In genomic region chr12:36164126-36164791, GRCm38 (mm10) we compare ENCODE assay signal across 24 mouse cellular contexts. TPM values are rescaled to one million over a fixed set of nuclear protein-coding genes. Genes with fewer than 3 reads are reported as not detected.
DNase-seq lines count a peak whose midpoint lies in the region; ATAC-seq and TF ChIP-seq lines count a peak whose summit lies in the region.
"Had no signal": no experiment of that assay in that cellular context is flagged by ENCODE, and none has a peak within 500 bp of the region (broad histone marks: within the 10 kb centered on the region; RNA-seq: fewer than 3 reads in every experiment).

No protein-coding gene starts in this region.

- TF ChIP-seq CTCF in liver, embryonic 14.5 days (IDR thresholded peaks at IDR 0.05; ENCODE audit: low read depth) = no peak
- no peak for TF ChIP-seq CTCF in small intestine, adult 2 months (IDR thresholded peaks at IDR 0.05; ENCODE audit: extremely low read depth, insufficient read length, insufficient replicate concordance, low read depth, low read length)

- no peak overlapping the region for H3K4me2 ChIP-seq in liver, embryonic 14.5 days (ENCODE audit: low read depth)
- H3K4me2 ChIP-seq: forebrain, embryonic 13.5 days; heart, embryonic 15.5 days; hindbrain, embryonic 12.5 days had no signal

- no peak for TF ChIP-seq EP300 in liver, embryonic 14.5 days (IDR thresholded peaks at IDR 0.05; ENCODE audit: low read depth)

- H3K4me3 ChIP-seq in megakaryocyte, embryonic 14.5 days (replicated peaks) = peak overlapping the region; percentile 42
- no peak overlapping the region for H3K4me3 ChIP-seq in liver, embryonic 14.5 days (ENCODE audit: insufficient read depth in 1 of 2, low read depth in 2 of 2, low read length in 2 of 2)
- no peak overlapping the region for H3K4me3 ChIP-seq in small intestine, adult 2 months (ENCODE audit: low read depth, low read length)
- H3K4me3 ChIP-seq in hindbrain, embryonic 10.5 days = no peak overlapping the region
- H3K4me3 ChIP-seq: embryonic facial prominence, embryonic 10.5 days; forebrain, embryonic 13.5 days; heart, embryonic 10.5 days; heart, embryonic 15.5 days; hindbrain, embryonic 12.5 days had no signal

- TF ChIP-seq POLR2A in small intestine, adult 2 months (IDR thresholded peaks at IDR 0.05; ENCODE audit: low read depth, low read length) = no peak

- H3K27ac ChIP-seq in liver, embryonic 14.5 days = no peak overlapping the region
- H3K27ac ChIP-seq in small intestine, adult 2 months (ENCODE audit: insufficient read depth, low read depth, low read length) = peak overlapping the region; percentile 47; the same call in 1 of the 2 replicates
- H3K27ac ChIP-seq in hindbrain, embryonic 10.5 days = no peak overlapping the region
- H3K27ac ChIP-seq: embryonic facial prominence, embryonic 10.5 days; forebrain, embryonic 13.5 days; heart, embryonic 10.5 days; heart, embryonic 15.5 days; hindbrain, embryonic 12.5 days had no signal

- H3K4me1 ChIP-seq in megakaryocyte, embryonic 14.5 days = peaks cover 36% of the 10 kb centered on the region
- H3K4me1 ChIP-seq in liver, embryonic 14.5 days (replicated peaks; ENCODE audit: control insufficient read depth in 2 of 2, insufficient read depth in 2 of 2, low read length in 1 of 2) = peaks cover 3 to 16% of the 10 kb centered on the region in 2 experiments; a peak in 3 of 4 replicates
- H3K4me1 ChIP-seq in small intestine, adult 2 months (ENCODE audit: control insufficient read depth, insufficient read depth, insufficient read length, low read length) = peaks cover 20% of the 10 kb centered on the region; the same call in 1 of the 2 replicates
- peaks cover 7% of the 10 kb centered on the region for H3K4me1 ChIP-seq in hindbrain, embryonic 10.5 days (replicated peaks)
- H3K4me1 ChIP-seq: hindbrain, embryonic 12.5 days had no signal

- no peaks in the 10 kb centered on the region for H3K27me3 ChIP-seq in megakaryocyte, embryonic 14.5 days (replicated peaks)
- H3K27me3 ChIP-seq in liver, embryonic 14.5 days (ENCODE audit: control insufficient read depth, insufficient read depth, low read length) = no peaks in the 10 kb centered on the region
- no peaks in the 10 kb centered on the region for H3K27me3 ChIP-seq in small intestine, adult 2 months (ENCODE audit: control insufficient read depth, insufficient read depth, low read length)
- no peaks in the 10 kb centered on the region for H3K27me3 ChIP-seq in hindbrain, embryonic 10.5 days (ENCODE audit: insufficient read depth, poor library complexity, severe bottlenecking)
- H3K27me3 ChIP-seq: forebrain, embryonic 13.5 days; heart, embryonic 15.5 days; hindbrain, embryonic 12.5 days; Patski had no signal

- H3K36me3 ChIP-seq in megakaryocyte, embryonic 14.5 days (replicated peaks; ENCODE audit: low read length) = peaks cover 63% of the 10 kb centered on the region
- H3K36me3 ChIP-seq in liver, embryonic 14.5 days (replicated peaks; ENCODE audit: control insufficient read depth, insufficient read depth, low read depth) = no peaks in the 10 kb centered on the region
- peaks cover 6% of the 10 kb centered on the region; the same call in 1 of the 2 replicates for H3K36me3 ChIP-seq in small intestine, adult 2 months (ENCODE audit: control insufficient read depth, insufficient read depth, low read length)
- H3K36me3 ChIP-seq in hindbrain, embryonic 10.5 days = peaks cover 10% of the 10 kb centered on the region
- H3K36me3 ChIP-seq: heart, embryonic 15.5 days; hindbrain, embryonic 12.5 days had no signal

- WGBS in liver, embryonic 14.5 days (ENCODE audit: insufficient replicate concordance) = 17% methylated on average over 7 of the region's 7 CpGs
- WGBS in small intestine, adult 2 months = 25% methylated on average over 7 of the region's 7 CpGs
- WGBS in hindbrain, embryonic 10.5 days = 81% methylated on average over 7 of the region's 7 CpGs

- no peaks in the 10 kb centered on the region for H3K9me3 ChIP-seq in megakaryocyte, embryonic 14.5 days
- H3K9me3 ChIP-seq in liver, embryonic 14.5 days (ENCODE audit: control insufficient read depth, low read length) = no peaks in the 10 kb centered on the region
- H3K9me3 ChIP-seq in hindbrain, embryonic 10.5 days = no peaks in the 10 kb centered on the region
- H3K9me3 ChIP-seq: embryonic facial prominence, embryonic 10.5 days; forebrain, embryonic 13.5 days; heart, embryonic 10.5 days; heart, embryonic 15.5 days; hindbrain, embryonic 12.5 days had no signal

- no peak for DNase-seq in liver, embryonic 14.5 days (ENCODE audit: low read depth in 3 of 3, low spot score in 3 of 3)
- DNase-seq in right cerebral cortex, adult 2 months (ENCODE audit: low spot score in 2 of 2) = no peak
- no peak for DNase-seq in hindbrain, embryonic 10.5 days (ENCODE audit: low spot score)
- DNase-seq in frontal cortex, postnatal 14 days (ENCODE audit: low spot score in 2 of 2) = no peak
- DNase-seq: adrenal gland, postnatal 14 days; cerebellum, adult 18-20 months; cerebellum, adult 9-11 months; cerebellum, postnatal 36 days; forebrain, postnatal 0 days; gastrocnemius, postnatal 36 days; heart, adult 18-20 months; heart, postnatal 14 days had no signal

- ATAC-seq in megakaryocyte, adult 5-6 weeks (ENCODE audit: poor library complexity, severe bottlenecking) = no peak
- 0 out of 2 replicates have a peak, but pooled peaks have one; percentile 15 for ATAC-seq in common myeloid progenitor, adult 5-6 weeks (replicated peaks; ENCODE audit: low read depth, poor library complexity, severe bottlenecking)
- ATAC-seq in liver, embryonic 14.5 days (ENCODE audit: insufficient read depth) = peak; percentile 65; the same call in 1 of the 2 replicates
- ATAC-seq: activated CD4-positive, CD25-positive, alpha-beta regulatory T cell, adult 4 months; forebrain, embryonic 13.5 days; forebrain, postnatal 0 days; hindbrain, embryonic 16.5 days; Patski had no signal

- no peak overlapping the region for H3K9ac ChIP-seq in liver, embryonic 14.5 days (replicated peaks)
- H3K9ac ChIP-seq: forebrain, embryonic 13.5 days; forebrain, postnatal 0 days; heart, embryonic 15.5 days; hindbrain, embryonic 12.5 days had no signal

RNA-seq across cellular contexts. Expression of gene Bzw2, which starts 6.4 kb away (rescaled TPM):
- 1.5 and 10.3 TPM in 2 replicates for polyA plus RNA-seq in megakaryocyte, embryonic 14.5 days (2012; ENCODE audit: insufficient read depth, low replicate concordance)
- 26.5 and 30.0 TPM in 2 replicates for total RNA-seq in megakaryocyte, adult 5-6 weeks (2015)
- total RNA-seq in megakaryocyte, adult 5-6 weeks (2017) = 20.0 and 24.5 TPM in 2 replicates
- 132 and 152 TPM in 2 replicates for total RNA-seq in common myeloid progenitor, adult 5-6 weeks (2017)
- polyA plus RNA-seq in liver, embryonic 14.5 days (2012; rRNA removed) = 17.6 and 27.2 TPM in 2 replicates
- polyA plus RNA-seq in liver, embryonic 14.5 days (2014; fragmentation: Nextera tagmentation; extraction: Ambion mirVana) = 50.3 and 53.8 TPM in 2 replicates
- polyA plus RNA-seq in small intestine, adult 2 months (2012; rRNA removed) = 2.5 and 4.8 TPM in 2 replicates
- polyA plus RNA-seq in hindbrain, embryonic 10.5 days (2016; fragmentation: Nextera tagmentation; extraction: Ambion mirVana) = 258 and 260 TPM in 2 replicates

RNA-seq across cellular contexts. Expression of gene Ankmy2, which starts 7.3 kb away (rescaled TPM):
- polyA plus RNA-seq in megakaryocyte, embryonic 14.5 days (2012; ENCODE audit: insufficient read depth, low replicate concordance) = 3.7 TPM in 1 of 2 replicates, not detected in the other
- 13.8 and 15.5 TPM in 2 replicates for total RNA-seq in megakaryocyte, adult 5-6 weeks (2015)
- 17.2 and 21.6 TPM in 2 replicates for total RNA-seq in megakaryocyte, adult 5-6 weeks (2017)
- total RNA-seq in common myeloid progenitor, adult 5-6 weeks (2017) = 23.5 and 24.3 TPM in 2 replicates
- 2.4 and 4.4 TPM in 2 replicates for polyA plus RNA-seq in liver, embryonic 14.5 days (2012; rRNA removed)
- 8.0 and 8.3 TPM in 2 replicates for polyA plus RNA-seq in liver, embryonic 14.5 days (2014; fragmentation: Nextera tagmentation; extraction: Ambion mirVana)
- 3.4 and 5.5 TPM in 2 replicates for polyA plus RNA-seq in small intestine, adult 2 months (2012; rRNA removed)
- polyA plus RNA-seq in hindbrain, embryonic 10.5 days (2016; fragmentation: Nextera tagmentation; extraction: Ambion mirVana) = 20.5 and 23.3 TPM in 2 replicates
